Mouse (Mus musculus) thymus, postnatal 36 days (tissue): ENCODE measurements around the gene Ell2.
"Not testable (repeated sequence)": the region's sequence is repeated elsewhere in the genome, so short reads cannot be mapped to it uniquely, and the experiment has no call there.

Source experiments
- DNase-seq, 2 experiments: peaks; one replicate each; pipeline ENCODE4 v3.0.0; 2022; ENCODE audit warnings: mixed read lengths in 2 of 2

Ell2 gene

DNA sequence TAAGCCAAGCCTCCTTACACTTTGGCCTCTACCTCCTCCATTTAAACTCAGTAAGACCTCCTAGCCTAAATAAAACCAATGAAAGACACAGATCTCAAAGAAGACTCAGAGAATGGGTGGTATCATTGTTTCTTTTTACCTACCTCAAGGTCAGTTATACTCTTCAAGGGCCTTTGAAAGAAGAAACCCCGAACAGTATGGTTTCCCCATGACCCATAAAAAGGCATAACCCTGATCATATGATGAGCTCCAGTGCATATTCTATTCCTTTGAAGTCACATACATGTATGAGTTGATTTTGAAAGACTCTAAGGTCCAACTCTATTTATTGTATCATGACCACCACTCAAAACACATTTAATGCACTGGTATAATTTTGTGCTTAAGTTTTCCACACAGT lies at the start of gene Ell2:
TSS of gene Ell2 (plus strand) at position 301 of the 400 bp plus-strand sequence.
- no peak for DNase-seq

DNA sequence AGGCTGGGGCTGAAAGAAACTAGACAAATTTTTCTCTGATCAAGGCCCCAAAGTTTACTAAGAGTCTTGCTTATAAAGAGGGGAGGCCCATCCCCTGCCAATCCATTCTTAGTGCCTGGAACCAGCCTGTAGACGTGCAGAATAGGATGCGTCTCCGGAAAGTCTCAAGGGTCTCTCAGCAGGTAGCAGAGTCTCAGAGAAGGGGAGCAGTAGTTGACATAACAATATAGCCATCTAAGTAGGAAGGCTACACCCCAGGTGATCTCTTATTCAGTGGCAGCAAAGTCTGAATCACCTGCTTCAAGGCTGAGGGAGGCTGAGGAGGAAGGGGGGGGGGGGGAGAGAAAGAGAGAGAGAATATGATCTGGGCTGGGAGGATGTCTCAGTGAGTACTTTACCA lies 21.1 kb upstream of the Ell2 start:
- no peak for DNase-seq

- DNase-seq: no peak
These were observed 19.6 kb upstream of the Ell2 start for GRCm38 (mm10) chr13:75686995-75687394.

- DNase-seq: no peak
These were observed 14.9 kb upstream of the Ell2 start for GRCm38 (mm10) chr13:75691625-75692024.

DNA sequence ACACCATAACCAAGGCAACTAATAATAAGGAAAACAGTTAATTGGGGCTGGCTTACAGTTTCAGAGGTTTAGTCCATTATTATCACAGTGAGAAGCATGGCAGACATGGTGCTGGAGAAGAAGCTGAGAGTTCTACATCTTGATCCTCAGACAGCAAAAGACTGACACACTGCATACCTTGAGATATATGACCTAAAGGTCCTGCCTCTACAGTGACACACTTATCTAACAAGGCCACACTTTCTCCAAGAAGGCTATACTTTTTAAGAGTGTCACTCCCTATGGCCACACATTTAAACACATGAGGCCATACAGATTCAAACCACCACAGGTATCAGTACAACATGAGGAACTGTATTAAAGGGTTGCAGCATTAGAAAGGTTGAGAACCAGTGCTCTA lies 13.5 kb upstream of the Ell2 start:
- DNase-seq: no peak

GRCm38 (mm10) chr13:75702814-75703213 lies 3.7 kb upstream of the Ell2 start:
- no peak for DNase-seq

DNA sequence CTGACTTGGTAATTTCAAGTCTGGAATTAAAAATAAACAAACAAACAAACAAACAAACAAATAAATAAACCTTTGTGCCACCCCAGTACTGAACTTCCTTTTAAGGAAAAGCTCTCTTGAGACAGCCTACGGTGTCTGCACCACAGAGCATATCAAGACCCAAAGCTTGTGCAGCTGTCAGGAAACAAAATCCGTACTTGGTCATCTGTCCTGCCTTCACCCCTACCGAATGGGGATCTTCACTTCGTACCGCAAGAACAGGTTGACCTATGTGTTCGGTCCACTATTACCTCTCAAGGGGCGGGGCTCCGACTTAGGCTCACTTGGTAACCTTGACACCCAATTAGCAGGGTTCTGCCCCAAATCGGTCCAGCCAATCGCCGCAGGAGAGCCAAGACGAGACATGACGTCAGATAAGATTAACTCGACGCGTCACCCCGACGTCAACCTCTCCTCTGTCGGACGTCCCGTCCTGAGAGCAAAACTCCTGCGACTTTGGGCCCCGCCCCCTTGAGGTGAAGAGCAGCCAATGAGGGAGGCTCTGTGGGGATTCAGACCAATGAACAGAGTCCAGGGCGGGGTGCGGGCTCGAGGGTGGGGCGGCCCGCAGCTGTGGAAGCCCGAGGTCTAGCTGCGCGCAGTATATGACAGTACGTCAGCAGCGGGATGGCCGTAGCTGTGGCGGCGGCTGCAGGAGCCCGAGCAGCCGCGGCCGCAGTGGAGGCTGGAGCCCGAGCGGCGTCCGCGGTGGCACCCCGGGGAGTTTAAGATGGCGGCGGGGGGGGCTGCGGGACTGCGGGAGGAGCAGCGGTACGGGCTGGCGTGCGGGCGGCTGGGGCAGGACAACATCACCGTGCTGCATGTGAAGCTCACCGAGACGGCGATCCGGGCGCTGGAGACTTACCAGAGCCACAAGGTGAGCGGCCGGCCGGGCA lies 592 bp downstream of the Ell2 start:
- DNase-seq: peak; percentile 73 to 84

- peak; percentile 31 to 43 for DNase-seq
These were observed 1.5 kb downstream of the Ell2 start for GRCm38 (mm10) chr13:75707821-75708636.

DNA sequence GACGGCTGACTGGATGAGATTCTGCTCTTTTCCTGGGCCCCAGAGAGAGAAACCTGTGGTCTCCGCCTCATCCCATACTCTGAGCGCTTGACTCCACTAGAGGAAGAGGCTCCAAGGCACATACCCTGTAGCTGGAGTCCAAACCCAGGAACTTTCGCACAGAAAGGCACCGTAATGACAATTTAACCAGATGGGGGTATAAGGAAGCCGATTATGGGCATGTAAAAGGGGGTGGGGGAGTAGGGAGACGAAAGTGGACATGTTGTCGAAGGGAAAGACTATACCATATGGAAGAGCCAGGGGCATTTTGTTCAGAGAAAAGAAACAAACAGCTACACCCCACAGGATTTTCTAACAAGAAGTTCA lies 2.1 kb downstream of the Ell2 start:
- DNase-seq: no peak

GRCm38 (mm10) chr13:75709026-75709778 lies 2.6 kb downstream of the Ell2 start:
- DNase-seq: no peak

GRCm38 (mm10) chr13:75710152-75710551 lies 3.6 kb downstream of the Ell2 start:
- no peak for DNase-seq

- DNase-seq: not testable (repeated sequence)
These were observed 5.0 kb downstream of the Ell2 start for GRCm38 (mm10) chr13:75711517-75711916.

DNA sequence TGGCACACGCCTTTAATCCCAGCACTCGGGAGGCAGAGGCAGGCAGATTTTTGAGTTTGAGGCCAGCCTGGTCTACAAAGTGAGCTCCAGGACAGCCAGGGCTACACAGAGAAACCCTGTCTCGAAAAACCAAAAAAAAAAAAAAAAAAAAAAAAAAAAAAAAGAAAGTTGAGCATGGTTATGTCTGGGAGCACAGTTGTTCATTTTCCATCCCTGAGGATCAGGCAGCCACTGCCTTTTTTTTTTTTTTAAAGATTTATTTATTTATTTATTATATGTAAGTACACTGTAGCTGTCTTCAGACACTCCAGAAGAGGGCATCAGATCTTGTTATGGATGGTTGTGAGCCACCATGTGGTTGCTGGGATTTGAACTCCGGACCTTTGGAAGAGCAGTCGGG lies 6.0 kb downstream of the Ell2 start:
- DNase-seq: not testable (repeated sequence)

DNA sequence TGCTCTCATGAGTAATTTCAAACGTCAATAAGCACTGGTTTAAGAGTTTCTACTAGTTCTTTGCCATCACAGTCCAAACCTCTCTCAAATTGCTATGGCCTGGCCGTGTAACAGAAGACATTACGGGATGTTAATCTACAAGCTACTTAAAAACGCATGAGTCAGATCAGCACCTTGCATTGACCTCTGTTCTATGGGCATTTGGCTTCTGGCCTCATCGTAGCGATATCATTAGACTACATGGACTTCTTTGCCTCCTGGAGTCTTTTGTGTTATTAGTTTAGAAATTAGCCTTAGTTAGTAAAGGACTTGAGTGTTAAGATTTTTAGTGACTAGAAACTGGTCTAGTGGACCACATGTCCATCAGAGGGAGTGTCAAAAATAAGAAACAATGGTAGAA lies 7.8 kb downstream of the Ell2 start:
- no peak for DNase-seq

- no peak for DNase-seq
These were observed 11.2 kb downstream of the Ell2 start for GRCm38 (mm10) chr13:75717638-75718302.

DNA sequence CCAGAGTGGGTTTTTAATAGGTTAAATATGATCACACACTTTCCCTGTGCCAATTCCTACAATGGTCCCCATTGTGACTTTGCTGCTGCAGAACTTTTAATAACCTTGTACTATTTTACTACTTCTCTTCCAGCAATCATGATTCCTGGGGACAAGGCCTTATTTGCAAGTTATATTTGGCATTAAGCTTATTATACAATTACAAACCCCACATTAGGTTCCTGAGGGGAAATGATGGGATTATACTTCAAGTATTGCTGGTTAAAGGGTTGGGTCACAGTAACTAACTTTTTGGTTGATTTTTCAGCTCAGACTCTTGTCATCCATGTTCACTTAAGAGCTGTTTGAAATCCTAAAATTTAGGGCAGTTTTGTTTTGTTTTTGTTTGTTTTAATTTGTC lies 11.8 kb downstream of the Ell2 start:
- no peak for DNase-seq

DNA sequence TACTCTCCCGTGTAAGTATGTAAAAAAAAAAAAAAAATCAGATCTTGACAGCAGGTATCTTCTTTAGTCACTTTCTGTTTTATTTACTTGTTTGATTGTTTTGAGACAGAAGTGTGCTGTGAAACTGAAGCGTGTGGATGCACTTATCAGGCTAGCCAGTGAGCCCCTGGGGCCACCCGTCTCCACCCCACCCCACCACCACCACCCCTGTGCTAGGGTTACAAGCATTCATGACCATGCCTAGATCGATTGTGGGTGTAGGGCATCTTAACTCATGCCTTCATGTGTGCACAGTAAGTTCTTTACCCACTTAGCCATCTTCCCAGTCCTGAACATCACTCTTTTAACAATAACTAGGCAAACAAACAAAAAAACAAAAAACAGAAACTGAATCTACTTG lies 13.1 kb downstream of the Ell2 start:
- no peak for DNase-seq

- DNase-seq: no peak
These were observed 20.2 kb downstream of the Ell2 start for GRCm38 (mm10) chr13:75726569-75727373.

GRCm38 (mm10) chr13:75727932-75728331 lies 21.4 kb downstream of the Ell2 start:
- no peak for DNase-seq

DNA sequence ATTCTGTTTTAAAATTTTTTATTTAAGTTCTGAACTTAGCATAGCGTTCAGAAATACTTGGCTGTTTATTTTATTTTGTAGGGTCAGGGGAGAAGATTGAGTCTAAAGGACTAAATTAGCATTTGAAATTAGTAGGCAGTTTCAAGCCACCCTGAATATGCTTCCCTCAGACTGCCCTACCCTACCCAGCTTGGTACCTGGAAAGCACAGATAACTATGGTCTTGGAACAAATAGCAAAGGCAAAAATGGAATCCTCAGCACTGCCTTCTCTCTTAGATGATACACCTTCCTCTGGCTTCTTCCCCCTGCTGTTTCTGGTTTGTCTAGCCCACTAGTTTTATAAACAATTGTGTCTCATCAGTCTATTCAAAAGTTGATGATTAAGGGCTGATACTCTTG lies 23.3 kb downstream of the Ell2 start:
- DNase-seq: no peak

GRCm38 (mm10) chr13:75730717-75731116 lies 24.2 kb downstream of the Ell2 start:
- DNase-seq: no peak
